Mouse (Mus musculus): Measurements from ENCODE around the gene BC037034. TPM values are rescaled to one million over a fixed set of nuclear protein-coding genes. Genes with fewer than 3 reads are reported as not detected.
A peak's percentile ranks its signal among the peaks of the same experiment; 100 is the strongest.
"Not testable (repeated sequence)": the region's sequence is repeated elsewhere in the genome, so short reads cannot be mapped to it uniquely, and the experiment has no call there.

BC037034 gene
- total RNA-seq, 2 experiments from 2014 or later: 8.9 to 16.8 TPM

GRCm38 (mm10) chr5:138225700-138226099 lies 38.1 kb downstream of the BC037034 start, which contains the start of gene Nxpe5:
Nxpe5 (plus strand) TSS chr5:138225898.
- ATAC-seq (replicated peaks; ENCODE audit: low FRiP score, poor library complexity, severe bottlenecking): no peak

GRCm38 (mm10) chr5:138223287-138223686 lies 40.5 kb downstream of the BC037034 start:
- no peak for ATAC-seq (replicated peaks; ENCODE audit: low FRiP score, poor library complexity, severe bottlenecking)

GRCm38 (mm10) chr5:138222111-138222510 lies 41.7 kb downstream of the BC037034 start:
- 0 out of 2 replicates have a peak, but pooled peaks have one; percentile 57 for ATAC-seq (replicated peaks; ENCODE audit: low FRiP score, poor library complexity, severe bottlenecking)

GRCm38 (mm10) chr5:138219864-138220263 lies 44.0 kb downstream of the BC037034 start:
- no peak for ATAC-seq (replicated peaks; ENCODE audit: low FRiP score, poor library complexity, severe bottlenecking)

GRCm38 (mm10) chr5:138216632-138217031 lies 47.2 kb downstream of the BC037034 start:
- ATAC-seq (replicated peaks; ENCODE audit: low FRiP score, poor library complexity, severe bottlenecking): not testable (repeated sequence)

Other genes starting within 250 kb of the BC037034 start
- not detected in 2 replicates for gene Smok3a, start 242.8 kb downstream of the BC037034 start, total RNA-seq (2015; ENCODE audit: low replicate concordance)
- gene Smok3a, start 242.8 kb downstream of the BC037034 start, total RNA-seq (2017; ENCODE audit: low replicate concordance): not detected in 2 replicates
- gene Smok3b, start 242.6 kb downstream of the BC037034 start, total RNA-seq (2015; ENCODE audit: low replicate concordance): not detected in 2 replicates
- not detected in 2 replicates for gene Smok3b, start 242.6 kb downstream of the BC037034 start, total RNA-seq (2017; ENCODE audit: low replicate concordance)
- not detected in 2 replicates for gene Smok3c, start 210.8 kb downstream of the BC037034 start, total RNA-seq (2015; ENCODE audit: low replicate concordance)
- gene Smok3c, start 210.8 kb downstream of the BC037034 start, total RNA-seq (2017; ENCODE audit: low replicate concordance): not detected in 2 replicates
- 12.6 and 20.5 TPM in 2 replicates for gene Zkscan1, start 178.9 kb downstream of the BC037034 start, total RNA-seq (2015; ENCODE audit: low replicate concordance)
- gene Zkscan1, start 178.9 kb downstream of the BC037034 start, total RNA-seq (2017; ENCODE audit: low replicate concordance): 14.4 and 16.7 TPM in 2 replicates
- 14.7 and 16.6 TPM in 2 replicates for gene Zscan21, start 147.1 kb downstream of the BC037034 start, total RNA-seq (2015; ENCODE audit: low replicate concordance)
- gene Zscan21, start 147.1 kb downstream of the BC037034 start, total RNA-seq (2017; ENCODE audit: low replicate concordance): 5.7 and 12.6 TPM in 2 replicates
- gene Zfp113, start 108.3 kb downstream of the BC037034 start, total RNA-seq (2015; ENCODE audit: low replicate concordance): 3.4 and 8.6 TPM in 2 replicates
- gene Zfp113, start 108.3 kb downstream of the BC037034 start, total RNA-seq (2017; ENCODE audit: low replicate concordance): 2.0 and 4.1 TPM in 2 replicates
- gene Cops6, start 103.0 kb downstream of the BC037034 start, total RNA-seq (2015; ENCODE audit: low replicate concordance): 34.2 and 54.1 TPM in 2 replicates
- gene Cops6, start 103.0 kb downstream of the BC037034 start, total RNA-seq (2017; ENCODE audit: low replicate concordance): 10.1 and 22.2 TPM in 2 replicates
- gene Ap4m1, start 92.0 kb downstream of the BC037034 start, total RNA-seq (2015; ENCODE audit: low replicate concordance): 9.6 and 16.2 TPM in 2 replicates
- 18.1 and 19.4 TPM in 2 replicates for gene Ap4m1, start 92.0 kb downstream of the BC037034 start, total RNA-seq (2017; ENCODE audit: low replicate concordance)
- gene Mcm7, start 91.6 kb downstream of the BC037034 start, total RNA-seq (2015; ENCODE audit: low replicate concordance): 218 and 223 TPM in 2 replicates
- gene Mcm7, start 91.6 kb downstream of the BC037034 start, total RNA-seq (2017; ENCODE audit: low replicate concordance): 304 and 424 TPM in 2 replicates
- 40.4 and 42.3 TPM in 2 replicates for gene Taf6, start 76.6 kb downstream of the BC037034 start, total RNA-seq (2015; ENCODE audit: low replicate concordance)
- 21.8 and 30.3 TPM in 2 replicates for gene Taf6, start 76.6 kb downstream of the BC037034 start, total RNA-seq (2017; ENCODE audit: low replicate concordance)
- gene Cnpy4, start 76.5 kb downstream of the BC037034 start, total RNA-seq (2015; ENCODE audit: low replicate concordance): 13.0 and 23.8 TPM in 2 replicates
- 23.5 and 29.3 TPM in 2 replicates for gene Cnpy4, start 76.5 kb downstream of the BC037034 start, total RNA-seq (2017; ENCODE audit: low replicate concordance)
- 0.72 TPM in 1 of 2 replicates, not detected in the other for gene Mblac1, start 69.7 kb downstream of the BC037034 start, total RNA-seq (2015; ENCODE audit: low replicate concordance)
- 0.53 and 1.4 TPM in 2 replicates for gene Mblac1, start 69.7 kb downstream of the BC037034 start, total RNA-seq (2017; ENCODE audit: low replicate concordance)
- gene Nxpe5, start 38.1 kb downstream of the BC037034 start, total RNA-seq (2015; ENCODE audit: low replicate concordance): 0.84 and 1.1 TPM in 2 replicates
- 0.39 TPM in 1 of 2 replicates, not detected in the other for gene Nxpe5, start 38.1 kb downstream of the BC037034 start, total RNA-seq (2017; ENCODE audit: low replicate concordance)
- 22.3 and 26.4 TPM in 2 replicates for gene Lamtor4, start 8.6 kb downstream of the BC037034 start, total RNA-seq (2015; ENCODE audit: low replicate concordance)
- 4.6 and 5.4 TPM in 2 replicates for gene Lamtor4, start 8.6 kb downstream of the BC037034 start, total RNA-seq (2017; ENCODE audit: low replicate concordance)
- gene Gal3st4, start 8.8 kb upstream of the BC037034 start, total RNA-seq (2015; ENCODE audit: low replicate concordance): not detected in 2 replicates
- gene Gal3st4, start 8.8 kb upstream of the BC037034 start, total RNA-seq (2017; ENCODE audit: low replicate concordance): not detected in 2 replicates
- gene Gm43720, start 15.9 kb upstream of the BC037034 start, total RNA-seq (2015; ENCODE audit: low replicate concordance): not detected in 2 replicates
- not detected in 2 replicates for gene Gm43720, start 15.9 kb upstream of the BC037034 start, total RNA-seq (2017; ENCODE audit: low replicate concordance)
- not detected in 2 replicates for gene Gpc2, start 16.0 kb upstream of the BC037034 start, total RNA-seq (2015; ENCODE audit: low replicate concordance)
- 0.39 TPM in 1 of 2 replicates, not detected in the other for gene Gpc2, start 16.0 kb upstream of the BC037034 start, total RNA-seq (2017; ENCODE audit: low replicate concordance)
- gene Stag3, start 16.2 kb upstream of the BC037034 start, total RNA-seq (2015; ENCODE audit: low replicate concordance): 52.4 and 92.6 TPM in 2 replicates
- gene Stag3, start 16.2 kb upstream of the BC037034 start, total RNA-seq (2017; ENCODE audit: low replicate concordance): 51.5 and 56.2 TPM in 2 replicates
- gene Pvrig, start 77.9 kb upstream of the BC037034 start, total RNA-seq (2015; ENCODE audit: low replicate concordance): not detected in 2 replicates
- gene Pvrig, start 77.9 kb upstream of the BC037034 start, total RNA-seq (2017; ENCODE audit: low replicate concordance): not detected in 2 replicates
- 1.7 TPM in 1 of 2 replicates, not detected in the other for gene Zfp157, start 177.4 kb upstream of the BC037034 start, total RNA-seq (2015; ENCODE audit: low replicate concordance)
- 1.7 and 3.3 TPM in 2 replicates for gene Zfp157, start 177.4 kb upstream of the BC037034 start, total RNA-seq (2017; ENCODE audit: low replicate concordance)

Data from erythroid progenitor cell, adult 5-6 weeks (primary cell).